Mouse (Mus musculus): ENCODE measurements around the gene Spc25. TPM values are rescaled to one million over a fixed set of nuclear protein-coding genes. Genes with fewer than 3 reads are reported as not detected.

The Spc25 gene
- polyA plus RNA-seq, 1 experiment, result 50.0 TPM

DNA sequence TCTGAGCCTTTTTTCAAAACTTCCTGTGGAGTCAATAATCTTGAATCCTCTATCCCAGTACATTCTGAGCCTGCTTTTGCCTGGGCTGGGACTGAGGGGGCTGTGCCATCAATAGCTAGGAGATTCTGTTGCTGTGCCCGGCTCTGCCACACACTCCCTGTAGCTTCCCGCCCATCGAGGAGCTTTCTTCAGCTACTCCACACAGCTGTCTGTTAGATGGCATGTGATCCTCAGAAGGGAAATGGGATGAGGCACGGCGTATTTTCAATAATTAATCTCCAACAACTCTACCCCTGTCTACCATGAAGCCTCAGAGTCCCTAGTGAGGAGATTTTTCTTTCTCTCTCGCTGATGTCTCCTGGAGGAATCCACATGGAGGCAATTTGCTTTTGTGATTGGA is 22.6 kb upstream of the Spc25 start:
- TF ChIP-seq CTCF (IDR thresholded peaks at IDR 0.05; ENCODE audit: control insufficient read depth, insufficient read depth, low read length), result no peak
- no peak for TF ChIP-seq POLR2A (IDR thresholded peaks at IDR 0.05; ENCODE audit: borderline replicate concordance, control insufficient read depth, low read depth, low read length)
- no peak overlapping the region for H3K27ac ChIP-seq (ENCODE audit: control insufficient read depth, insufficient read depth, low read depth, low read length, poor library complexity)
- 81% methylated on average over 6 of the region's 6 CpGs for WGBS

DNA sequence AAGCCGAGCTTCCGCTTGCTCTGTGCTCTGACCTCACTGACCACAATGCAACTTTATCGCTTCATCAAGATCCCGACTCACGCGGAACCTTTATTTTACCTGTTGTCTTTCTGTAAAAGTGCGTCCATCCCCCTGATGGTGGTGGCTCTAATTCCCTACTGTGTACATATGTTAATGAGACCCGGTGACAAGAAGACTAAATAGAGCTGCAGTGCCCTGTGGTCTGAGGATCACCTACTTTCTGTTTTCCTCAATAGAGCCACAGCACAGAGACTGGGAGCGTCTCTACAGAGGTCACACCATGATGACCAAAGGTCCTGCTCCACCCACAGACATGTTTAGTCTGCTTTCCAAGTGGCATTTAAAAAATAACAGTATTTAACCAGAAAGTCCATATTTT is 20.9 kb upstream of the Spc25 start:
- H3K4me3 ChIP-seq (replicated peaks; ENCODE audit: control insufficient read depth, low read depth, low read length), result no peak overlapping the region
- WGBS, result 90% methylated on average over 9 of the region's 9 CpGs
- no peak overlapping the region for H3K27ac ChIP-seq (ENCODE audit: control insufficient read depth, insufficient read depth, low read depth, low read length, poor library complexity)
- no peak for TF ChIP-seq POLR2A (IDR thresholded peaks at IDR 0.05; ENCODE audit: borderline replicate concordance, control insufficient read depth, low read depth, low read length)
- TF ChIP-seq CTCF (IDR thresholded peaks at IDR 0.05; ENCODE audit: control insufficient read depth, insufficient read depth, low read length), result no peak
- no peaks in the 10 kb centered on the region for H3K4me1 ChIP-seq (ENCODE audit: control insufficient read depth, insufficient read depth, low read length)

More for the DNA sequence above, 22.6 kb upstream of the Spc25 start:
- no peak overlapping the region for H3K4me3 ChIP-seq (replicated peaks; ENCODE audit: control insufficient read depth, low read depth, low read length)
- no peaks in the 10 kb centered on the region for H3K4me1 ChIP-seq (ENCODE audit: control insufficient read depth, insufficient read depth, low read length)

- no peak for TF ChIP-seq POLR2A (IDR thresholded peaks at IDR 0.05; ENCODE audit: borderline replicate concordance, control insufficient read depth, low read depth, low read length)
- TF ChIP-seq CTCF (IDR thresholded peaks at IDR 0.05; ENCODE audit: control insufficient read depth, insufficient read depth, low read length), result no peak
- H3K27ac ChIP-seq (ENCODE audit: control insufficient read depth, insufficient read depth, low read depth, low read length, poor library complexity), result no peak overlapping the region
These were observed 18.7 kb upstream of the Spc25 start for GRCm38 (mm10) chr2:69224724-69225123.

DNA sequence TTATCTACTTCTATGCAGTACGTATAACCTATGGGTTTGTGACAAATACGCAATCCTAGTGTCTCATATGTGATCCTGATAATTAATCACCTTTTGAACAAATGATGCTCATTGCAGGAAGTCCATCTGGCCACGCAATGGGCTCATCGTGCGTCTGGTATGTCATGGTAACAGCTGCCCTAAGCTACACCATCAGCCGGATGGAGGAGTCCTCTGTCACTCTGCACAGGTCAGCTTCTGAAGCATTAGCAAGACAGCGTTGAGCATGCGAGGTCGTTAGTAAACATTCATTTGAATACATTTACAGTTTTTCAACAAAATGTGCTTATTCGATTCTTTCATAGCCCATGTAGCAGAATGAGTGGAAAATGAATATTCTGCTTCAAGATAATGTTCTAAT is 16.8 kb upstream of the Spc25 start:
- 89% methylated on average over 10 of the region's 10 CpGs for WGBS
- Histone ChIP-seq H3K27ac (ENCODE audit: control insufficient read depth, insufficient read depth, low read depth, low read length, poor library complexity) (no peak overlapping the region), H3K4me1 (ENCODE audit: control insufficient read depth, insufficient read depth, low read length) (no peaks in the 10 kb centered on the region), H3K4me3 (replicated peaks; ENCODE audit: control insufficient read depth, low read depth, low read length) (no peak overlapping the region)
- TF ChIP-seq POLR2A (IDR thresholded peaks at IDR 0.05; ENCODE audit: borderline replicate concordance, control insufficient read depth, low read depth, low read length) (no peak), CTCF (IDR thresholded peaks at IDR 0.05; ENCODE audit: control insufficient read depth, insufficient read depth, low read length) (no peak)

More at GRCm38 (mm10) chr2:69224724-69225123, 18.7 kb upstream of the Spc25 start:
- WGBS, result 54% methylated on average over 2 of the region's 2 CpGs
- no peak overlapping the region for H3K4me3 ChIP-seq (replicated peaks; ENCODE audit: control insufficient read depth, low read depth, low read length)
- no peaks in the 10 kb centered on the region for H3K4me1 ChIP-seq (ENCODE audit: control insufficient read depth, insufficient read depth, low read length)

- 79% methylated on average over 5 of the region's 5 CpGs for WGBS
- TF ChIP-seq CTCF (IDR thresholded peaks at IDR 0.05; ENCODE audit: control insufficient read depth, insufficient read depth, low read length), result no peak
- no peak for TF ChIP-seq POLR2A (IDR thresholded peaks at IDR 0.05; ENCODE audit: borderline replicate concordance, control insufficient read depth, low read depth, low read length)
- H3K4me3 ChIP-seq (replicated peaks; ENCODE audit: control insufficient read depth, low read depth, low read length), result no peak overlapping the region
- H3K27ac ChIP-seq (ENCODE audit: control insufficient read depth, insufficient read depth, low read depth, low read length, poor library complexity), result no peak overlapping the region
- H3K4me1 ChIP-seq (ENCODE audit: control insufficient read depth, insufficient read depth, low read length), result no peaks in the 10 kb centered on the region
These were observed 15.9 kb upstream of the Spc25 start for GRCm38 (mm10) chr2:69221868-69222416.

GRCm38 (mm10) chr2:69215242-69215641 is 9.2 kb upstream of the Spc25 start:
- Histone ChIP-seq H3K27ac (ENCODE audit: control insufficient read depth, insufficient read depth, low read depth, low read length, poor library complexity) (no peak overlapping the region), H3K4me3 (replicated peaks; ENCODE audit: control insufficient read depth, low read depth, low read length) (no peak overlapping the region), H3K4me1 (ENCODE audit: control insufficient read depth, insufficient read depth, low read length) (no peaks in the 10 kb centered on the region)
- WGBS, result 87% methylated on average over 7 of the region's 7 CpGs
- TF ChIP-seq CTCF (IDR thresholded peaks at IDR 0.05; ENCODE audit: control insufficient read depth, insufficient read depth, low read length) (no peak), POLR2A (IDR thresholded peaks at IDR 0.05; ENCODE audit: borderline replicate concordance, control insufficient read depth, low read depth, low read length) (no peak)

DNA sequence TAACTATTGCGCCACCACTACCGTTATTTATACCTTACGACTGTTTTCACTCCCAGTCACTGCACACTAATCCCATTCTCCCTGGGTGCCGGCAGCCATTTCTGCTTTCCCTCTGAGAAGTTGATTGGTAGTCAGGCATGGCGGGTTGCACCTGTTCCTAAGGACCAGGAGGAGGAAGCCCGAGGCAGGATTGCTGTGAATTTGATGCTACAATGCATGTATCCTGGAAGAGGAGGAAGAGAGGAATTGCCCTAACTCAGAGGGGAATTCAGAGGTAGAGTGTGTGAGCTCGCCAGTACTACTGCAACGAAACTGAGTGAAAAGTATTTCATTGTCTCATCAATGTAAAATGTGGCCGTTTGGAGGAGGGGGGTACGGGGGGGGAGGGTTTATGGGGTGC is 6.7 kb upstream of the Spc25 start:
- H3K27ac ChIP-seq (ENCODE audit: control insufficient read depth, insufficient read depth, low read depth, low read length, poor library complexity), result no peak overlapping the region
- TF ChIP-seq CTCF (IDR thresholded peaks at IDR 0.05; ENCODE audit: control insufficient read depth, insufficient read depth, low read length), result no peak
- TF ChIP-seq POLR2A (IDR thresholded peaks at IDR 0.05; ENCODE audit: borderline replicate concordance, control insufficient read depth, low read depth, low read length), result no peak
- no peaks in the 10 kb centered on the region for H3K4me1 ChIP-seq (ENCODE audit: control insufficient read depth, insufficient read depth, low read length)
- H3K4me3 ChIP-seq (replicated peaks; ENCODE audit: control insufficient read depth, low read depth, low read length), result no peak overlapping the region
- WGBS, result 74% methylated on average over 10 of the region's 10 CpGs

- 74% methylated on average over 7 of the region's 7 CpGs for WGBS
- no peaks in the 10 kb centered on the region for H3K4me1 ChIP-seq (ENCODE audit: control insufficient read depth, insufficient read depth, low read length)
- no peak within 1 kb of the TSS for H3K4me3 ChIP-seq (replicated peaks; ENCODE audit: control insufficient read depth, low read depth, low read length)
- no peak within 1 kb of the TSS for H3K27ac ChIP-seq (ENCODE audit: control insufficient read depth, insufficient read depth, low read depth, low read length, poor library complexity)
- TF ChIP-seq CTCF (IDR thresholded peaks at IDR 0.05; ENCODE audit: control insufficient read depth, insufficient read depth, low read length), result no peak
- TF ChIP-seq POLR2A (IDR thresholded peaks at IDR 0.05; ENCODE audit: borderline replicate concordance, control insufficient read depth, low read depth, low read length), result no peak
These were observed 4.8 kb upstream of the Spc25 start, which contains the start of gene G6pc2 for GRCm38 (mm10) chr2:69210773-69211172. Gene G6pc2 (plus strand): TSS chr2:69211073.

DNA sequence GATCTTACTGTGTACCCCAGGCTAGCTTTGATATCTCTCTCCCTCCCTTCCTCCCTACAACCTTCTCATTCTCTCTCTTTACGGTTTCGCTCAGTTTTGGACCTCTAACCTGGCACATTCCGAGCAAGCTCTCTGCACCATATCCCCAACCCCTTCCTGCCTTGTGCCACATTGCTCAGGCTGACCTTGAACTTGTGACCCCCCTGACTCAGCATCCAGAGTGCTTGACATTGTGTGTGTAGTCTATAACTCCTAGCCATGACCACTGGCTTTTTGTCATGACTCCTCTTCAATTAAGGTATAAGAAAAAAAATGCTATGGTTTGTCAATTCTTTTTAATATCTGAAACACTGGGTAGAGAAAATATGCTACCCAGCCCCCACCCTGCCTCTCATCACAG is 3.7 kb upstream of the Spc25 start:
- H3K4me3 ChIP-seq (replicated peaks; ENCODE audit: control insufficient read depth, low read depth, low read length), result no peak overlapping the region
- TF ChIP-seq POLR2A (IDR thresholded peaks at IDR 0.05; ENCODE audit: borderline replicate concordance, control insufficient read depth, low read depth, low read length) (no peak), CTCF (IDR thresholded peaks at IDR 0.05; ENCODE audit: control insufficient read depth, insufficient read depth, low read length) (no peak)
- no peak overlapping the region for H3K27ac ChIP-seq (ENCODE audit: control insufficient read depth, insufficient read depth, low read depth, low read length, poor library complexity)
- 86% methylated on average over 3 of the region's 3 CpGs for whole genome bisulfite sequencing
- no peaks in the 10 kb centered on the region for H3K4me1 ChIP-seq (ENCODE audit: control insufficient read depth, insufficient read depth, low read length)
